Mouse (Mus musculus) embryo, embryonic 11 days (tissue): ENCODE data around the gene 1110002E22Rik.

Experiments
- DNase-seq: peaks from one replicate; pipeline ENCODE4 v3.0.0-alpha.2; 2015

The 1110002E22Rik gene

DNA sequence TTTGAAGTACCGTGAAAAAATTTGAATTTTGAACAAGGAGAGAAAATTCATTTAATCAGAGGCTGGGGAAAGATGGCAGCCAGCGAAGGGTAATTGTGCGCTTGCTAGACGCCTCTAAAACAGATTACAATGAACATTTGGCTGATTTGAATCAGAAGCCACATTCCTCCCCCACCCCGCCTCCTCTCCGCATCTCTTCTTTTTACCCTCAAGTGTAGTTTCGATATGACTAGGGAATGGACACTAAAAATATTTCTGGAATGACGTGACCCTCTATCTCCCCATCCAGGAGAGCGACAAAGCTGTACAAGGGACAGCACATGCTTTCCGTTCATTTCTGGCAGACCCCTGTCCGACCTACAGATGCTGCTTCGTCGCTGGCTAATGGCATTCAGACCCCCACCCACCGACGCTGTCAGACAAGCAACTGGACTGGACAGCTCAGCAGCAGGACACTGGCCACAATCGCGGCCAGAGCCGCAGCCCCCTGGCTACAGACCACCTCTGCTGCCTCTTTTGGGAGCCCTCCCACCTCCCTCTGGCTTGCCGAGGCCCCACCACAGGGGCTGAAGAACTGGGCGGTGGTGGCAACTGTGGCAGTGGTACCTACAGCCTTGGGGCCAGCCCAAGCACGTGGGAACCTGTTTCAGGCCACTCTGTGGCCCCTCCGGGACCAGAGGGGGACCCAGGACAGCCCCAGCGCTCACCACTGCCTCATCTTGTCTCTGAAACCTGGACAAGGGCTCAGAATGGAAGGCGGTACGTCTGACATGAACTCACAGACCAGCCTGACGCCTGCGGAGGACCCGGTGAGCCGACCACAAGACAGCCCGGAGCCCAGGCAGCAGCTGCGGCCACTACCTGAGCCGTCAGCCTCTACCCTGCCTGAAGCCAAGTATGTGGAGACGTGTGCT lies at the start of gene 1110002E22Rik:
Gene 1110002E22Rik, plus strand, starts transcription at position 321 of the 914 bp plus-strand sequence.
- DNase-seq = no peak

DNA sequence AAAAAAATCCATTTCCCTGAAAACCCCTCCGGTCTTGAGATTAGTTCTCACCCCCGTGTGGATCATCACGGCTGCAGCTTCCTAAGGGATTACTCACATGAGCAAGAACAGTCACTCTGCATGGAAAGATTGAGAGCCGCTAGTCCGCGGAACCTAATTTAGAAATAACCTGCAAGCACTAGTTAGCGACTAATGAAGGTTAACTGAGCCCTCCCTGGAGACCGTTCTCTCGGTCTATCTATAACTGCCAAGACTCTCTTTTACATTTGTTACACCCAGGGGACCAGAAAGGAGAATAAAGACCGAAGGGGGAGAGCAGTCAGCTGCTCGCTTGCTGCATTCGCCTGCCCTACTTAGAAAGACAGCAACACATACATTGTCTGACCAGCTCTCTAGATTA lies 48.0 kb upstream of the 1110002E22Rik start:
- no peak for DNase-seq

DNA sequence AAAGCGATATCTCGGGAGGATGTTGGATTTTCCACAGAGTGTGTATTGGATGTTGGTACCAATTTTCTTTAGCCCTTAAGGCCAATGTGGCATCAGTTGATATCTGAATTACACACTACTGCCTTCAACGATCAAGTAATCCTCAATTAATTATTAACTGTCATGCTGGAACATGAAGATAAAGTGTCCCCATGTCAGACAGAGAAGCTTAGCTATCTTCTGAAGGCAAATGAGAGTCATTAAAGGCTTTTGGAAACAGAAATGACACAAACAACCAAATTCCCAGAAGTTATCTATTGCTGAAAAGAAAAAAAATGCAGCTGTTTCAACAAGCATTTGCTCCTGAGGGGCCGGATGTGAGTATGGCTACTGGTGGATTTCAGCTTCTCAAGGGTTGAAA lies 42.8 kb upstream of the 1110002E22Rik start:
- no peak for DNase-seq

DNA sequence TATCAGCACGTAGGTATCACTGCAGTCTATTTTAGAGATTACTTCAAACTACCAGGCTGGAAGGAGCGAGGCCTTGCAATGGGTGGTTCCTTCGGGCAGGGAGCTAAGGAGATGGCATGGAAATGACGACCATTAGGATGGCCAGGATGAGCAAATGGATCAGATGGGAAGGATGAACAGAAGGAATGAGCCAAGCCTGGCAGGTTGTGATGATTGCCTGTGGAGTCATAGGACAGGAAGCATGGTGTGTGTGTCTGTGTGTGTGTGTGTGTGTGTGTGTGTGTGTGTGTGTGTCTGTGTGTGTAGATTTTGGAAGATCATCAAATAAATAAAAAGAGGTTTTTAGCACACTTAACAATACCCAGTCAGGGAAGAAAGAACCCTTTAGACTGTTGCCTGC lies 42.2 kb upstream of the 1110002E22Rik start:
- DNase-seq = no peak

DNA sequence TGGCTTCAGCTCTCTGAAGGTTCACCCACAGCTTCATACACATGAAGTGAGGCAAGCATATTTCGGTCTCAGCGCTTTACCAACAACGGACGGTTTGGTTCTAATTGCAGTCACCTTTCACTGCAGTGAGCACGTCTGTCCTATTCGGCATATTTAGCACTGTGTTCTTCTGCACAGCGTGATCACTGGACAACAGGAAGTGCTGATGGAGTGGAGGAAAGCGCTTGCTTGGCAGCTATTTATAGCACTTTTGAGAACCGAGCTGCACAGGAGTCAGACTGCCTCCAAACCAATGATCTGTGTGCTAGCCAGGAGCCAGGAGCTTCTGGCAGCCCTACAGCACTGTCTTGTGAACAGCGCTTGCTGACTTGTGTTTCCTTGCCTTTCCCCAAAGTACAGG lies 38.6 kb upstream of the 1110002E22Rik start:
- no peak for DNase-seq

DNA sequence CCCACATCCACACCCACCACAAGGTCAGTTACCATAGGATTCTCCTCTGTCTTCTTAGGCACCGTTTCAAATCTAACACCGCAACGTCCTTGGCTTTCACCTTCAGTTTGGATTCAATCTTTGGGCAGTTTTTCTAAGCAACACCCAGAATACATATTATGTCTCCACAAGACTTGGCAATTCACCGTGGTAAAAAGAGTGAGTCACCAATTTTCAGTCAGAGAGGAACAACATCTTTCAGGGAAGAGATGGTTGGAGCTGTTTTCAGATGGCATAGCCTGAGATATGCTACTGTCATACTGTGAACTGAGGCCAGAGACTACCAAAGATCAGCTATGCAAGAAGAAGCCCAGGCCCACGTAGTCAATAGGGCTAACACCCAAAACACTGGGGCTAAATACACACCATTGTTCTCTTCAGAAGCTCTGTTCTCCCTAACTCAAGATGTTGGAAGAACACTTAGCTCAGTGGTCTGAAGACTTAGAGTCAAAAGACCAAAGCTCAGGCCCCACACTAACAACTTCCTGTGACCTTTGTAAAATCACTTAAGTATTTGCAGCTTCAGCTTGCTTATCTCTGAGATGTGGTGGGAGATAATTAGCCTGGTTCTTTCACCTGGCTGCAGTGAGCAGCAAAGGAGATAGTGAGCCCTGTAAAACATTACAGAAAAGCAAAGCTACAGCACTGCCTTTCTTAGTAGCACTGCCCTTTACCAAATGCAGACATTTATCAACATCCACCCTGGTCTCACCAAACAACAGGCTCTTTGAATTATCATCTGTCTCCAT lies 37.1 kb upstream of the 1110002E22Rik start:
- DNase-seq = no peak

DNA sequence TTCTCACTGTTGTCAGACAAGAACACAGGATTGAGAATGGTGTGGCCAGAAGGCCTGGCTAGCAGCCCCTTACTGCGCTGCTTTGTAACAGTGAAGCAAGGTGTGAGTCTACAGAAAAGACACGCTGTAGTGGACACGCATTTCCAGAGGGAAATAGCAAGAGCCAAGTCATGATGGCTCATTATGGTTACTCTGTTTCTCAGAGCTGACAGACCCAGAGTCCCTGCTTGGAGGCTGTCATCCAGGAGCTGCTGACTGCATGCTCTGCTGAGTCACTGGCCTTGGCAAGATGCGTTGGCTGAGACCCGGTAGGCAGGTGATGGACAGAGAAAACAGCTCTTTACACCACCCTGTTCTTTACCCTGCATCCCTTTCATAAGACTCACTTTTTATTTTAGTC lies 35.5 kb upstream of the 1110002E22Rik start:
- no peak for DNase-seq

DNA sequence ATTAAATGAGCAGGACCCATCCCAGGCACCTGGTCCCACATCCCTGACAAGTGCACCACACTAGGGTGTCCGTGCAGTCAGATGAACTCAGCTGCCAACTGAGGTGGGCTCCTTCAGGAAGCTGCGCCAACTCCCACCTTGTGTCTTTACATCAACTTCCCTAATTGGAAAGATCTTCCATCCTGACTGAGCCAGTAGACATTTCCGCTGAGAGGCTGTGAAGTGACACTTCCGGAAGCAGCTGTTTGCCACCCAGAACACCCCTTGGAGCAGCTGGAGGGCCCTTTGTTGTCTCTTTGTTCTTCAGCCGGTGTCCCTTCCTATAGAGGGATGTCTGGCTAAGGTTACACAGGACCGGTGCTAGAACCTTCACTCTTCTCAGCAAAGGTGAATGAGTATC lies 34.3 kb upstream of the 1110002E22Rik start:
- no peak for DNase-seq

DNA sequence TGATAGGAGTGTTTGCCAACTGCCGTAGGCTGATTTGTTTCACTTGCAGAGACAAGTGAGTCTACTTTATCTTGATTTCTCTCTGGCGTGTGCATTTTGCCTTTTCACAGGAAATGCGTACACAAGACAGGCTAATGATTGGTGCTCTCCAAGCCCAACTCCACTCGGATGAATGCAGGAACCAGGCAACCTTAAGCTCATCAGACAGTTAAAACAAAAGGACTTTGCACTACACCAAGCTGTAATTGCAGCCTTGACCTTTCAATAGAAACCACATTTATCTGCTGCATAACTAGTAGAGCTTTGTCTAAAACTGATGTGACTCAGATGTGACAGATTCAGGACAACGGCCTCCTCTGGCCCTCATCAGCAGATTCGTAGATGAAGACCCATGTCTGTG lies 30.9 kb upstream of the 1110002E22Rik start:
- no peak for DNase-seq

DNA sequence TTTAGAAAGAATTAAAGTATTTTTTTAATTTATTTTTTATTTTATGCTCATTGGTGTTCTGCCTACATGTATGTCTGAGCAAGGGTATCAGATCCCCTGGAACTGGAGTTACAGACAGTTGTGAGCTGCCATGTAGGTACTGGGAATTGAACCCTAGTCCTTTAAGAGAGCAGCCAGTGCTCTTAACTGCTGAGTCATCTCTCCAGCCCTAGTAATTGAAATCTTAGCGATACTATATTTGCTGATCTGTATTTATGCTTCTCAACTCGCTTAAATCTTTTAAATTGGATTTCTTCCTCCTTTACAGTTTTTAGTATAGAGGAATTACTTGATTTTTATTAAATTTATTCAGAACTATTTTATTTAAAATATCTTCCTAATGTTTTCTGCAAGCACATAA lies 23.9 kb upstream of the 1110002E22Rik start:
- DNase-seq = no peak

DNA sequence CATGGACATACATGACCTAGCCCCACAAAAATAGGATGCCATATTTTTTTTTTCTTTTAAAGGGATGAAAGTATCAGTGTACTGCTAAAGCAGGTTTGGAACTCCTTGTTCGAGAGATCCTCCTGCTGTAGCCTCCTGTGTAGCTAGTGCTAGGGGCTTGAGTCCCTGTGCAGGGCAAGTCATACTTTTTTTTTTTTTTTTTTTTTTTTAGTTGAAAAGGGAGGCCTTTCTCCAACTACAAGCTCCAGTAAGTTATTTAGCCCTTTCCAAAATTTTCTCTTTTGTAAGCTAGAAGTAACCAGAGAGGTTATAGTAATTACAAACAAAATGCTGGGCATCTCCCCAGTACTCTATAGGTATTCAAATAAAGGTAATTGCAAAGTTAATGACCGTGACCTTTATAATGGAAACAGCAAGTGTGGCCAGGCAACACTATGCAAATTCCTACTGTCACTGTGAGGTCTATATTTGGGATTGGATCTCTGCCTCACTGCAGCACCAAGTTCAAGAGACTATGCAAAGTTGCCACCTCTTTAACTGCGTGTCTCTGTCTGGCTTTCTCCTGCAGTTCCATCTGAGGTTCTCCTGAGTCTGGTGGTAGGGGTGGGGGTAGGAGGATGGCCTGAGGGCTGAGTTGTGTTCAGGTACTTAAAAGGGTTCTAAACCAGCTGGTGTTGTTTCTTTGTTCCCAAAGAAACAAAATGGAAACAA lies 23.1 kb upstream of the 1110002E22Rik start:
- no peak for DNase-seq

DNA sequence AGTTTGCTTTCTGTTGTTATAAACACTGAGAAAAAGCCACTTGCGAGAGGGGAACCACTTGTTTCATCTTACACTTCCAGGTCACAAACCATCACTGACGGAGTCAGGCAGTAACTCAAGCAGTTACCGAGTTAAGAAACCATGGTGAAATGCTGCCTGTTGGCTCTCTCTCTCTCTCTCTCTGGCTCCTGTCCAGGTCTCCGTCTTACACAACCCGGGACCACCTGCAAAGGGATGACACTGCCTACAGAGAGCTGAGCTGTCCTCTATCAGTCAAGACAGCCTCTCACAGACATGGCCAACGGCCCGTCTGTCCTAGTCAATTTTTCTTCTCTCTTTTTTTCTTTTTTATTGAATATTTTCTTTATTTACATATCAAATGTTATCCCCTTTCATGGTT lies 21.5 kb upstream of the 1110002E22Rik start:
- DNase-seq = no peak

DNA sequence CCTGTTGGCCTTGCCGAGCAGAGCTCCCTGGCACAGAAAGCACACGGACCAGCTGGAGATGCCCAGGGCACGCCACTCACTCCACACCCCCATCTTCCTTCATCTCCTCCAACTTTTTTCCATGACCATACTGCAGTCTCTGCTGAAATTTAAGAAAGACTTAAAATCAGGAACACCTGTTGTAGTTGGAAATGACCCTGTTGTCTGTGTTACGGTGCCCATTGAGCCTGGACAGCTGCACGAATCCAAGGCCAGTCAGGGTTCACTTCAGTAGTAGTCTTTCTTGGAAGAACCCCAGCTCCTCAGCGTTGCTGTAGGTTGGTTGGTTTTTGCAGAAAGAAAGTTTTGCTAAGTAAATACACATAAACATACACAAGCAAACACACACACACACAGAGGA lies 15.3 kb upstream of the 1110002E22Rik start:
- DNase-seq = no peak

DNA sequence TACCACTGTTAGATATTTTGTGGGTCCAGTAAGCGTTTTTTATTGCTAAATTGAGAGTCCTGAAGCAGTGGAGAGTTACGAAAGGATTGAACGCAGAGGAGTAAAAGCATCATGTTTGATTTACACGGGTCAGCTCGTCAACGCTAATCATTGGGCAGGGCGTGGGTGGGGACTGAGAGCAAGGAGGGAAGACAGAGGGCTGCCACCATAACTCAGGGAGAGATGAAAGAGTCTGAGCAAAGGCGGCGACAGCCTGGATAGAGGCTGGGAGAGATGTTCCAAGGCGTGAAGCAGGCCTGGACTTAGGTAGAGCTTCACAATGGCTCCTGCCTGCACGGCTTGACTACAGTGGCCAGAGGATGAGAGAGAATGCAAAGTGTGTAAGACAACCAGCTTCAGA lies 14.1 kb upstream of the 1110002E22Rik start:
- DNase-seq = no peak

DNA sequence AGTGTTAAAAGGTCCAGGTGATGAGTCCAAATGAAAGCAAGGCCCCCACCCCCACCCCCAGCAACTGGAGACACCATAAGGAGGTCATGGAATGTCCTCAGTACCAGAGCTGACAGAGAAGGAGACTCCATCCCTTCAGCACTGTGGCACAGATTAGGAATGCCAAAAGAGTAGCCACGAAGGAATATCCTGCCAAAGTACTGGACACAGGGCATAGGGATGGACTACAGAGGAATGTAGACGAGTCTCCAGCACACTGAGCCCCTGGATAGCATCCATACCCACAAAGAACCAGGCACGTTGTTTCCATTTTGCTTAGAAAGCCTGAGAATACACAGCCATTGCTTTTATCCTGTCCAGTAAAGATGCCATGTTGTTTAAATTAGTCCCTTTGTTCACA lies 13.4 kb upstream of the 1110002E22Rik start:
- no peak for DNase-seq

DNA sequence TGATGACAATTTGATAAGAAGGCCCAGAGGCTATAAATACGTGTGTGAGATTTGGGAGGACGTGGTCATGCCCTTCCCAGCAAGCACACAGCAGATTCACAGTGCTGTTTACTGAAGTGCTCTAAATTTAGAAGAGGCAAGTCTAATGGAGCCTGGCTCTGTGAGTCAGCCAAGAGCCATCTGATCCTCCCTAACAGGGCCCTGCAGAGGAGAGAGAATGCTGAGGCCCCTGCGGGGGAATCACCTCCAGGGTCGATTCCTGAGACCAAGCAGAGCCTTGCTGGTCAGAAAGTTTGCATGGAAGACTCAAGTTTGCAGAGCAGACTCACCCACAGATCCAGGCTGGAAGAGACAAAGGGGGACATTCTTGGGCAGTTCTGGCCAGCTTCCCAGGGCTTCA lies 10.9 kb upstream of the 1110002E22Rik start:
- DNase-seq = no peak

DNA sequence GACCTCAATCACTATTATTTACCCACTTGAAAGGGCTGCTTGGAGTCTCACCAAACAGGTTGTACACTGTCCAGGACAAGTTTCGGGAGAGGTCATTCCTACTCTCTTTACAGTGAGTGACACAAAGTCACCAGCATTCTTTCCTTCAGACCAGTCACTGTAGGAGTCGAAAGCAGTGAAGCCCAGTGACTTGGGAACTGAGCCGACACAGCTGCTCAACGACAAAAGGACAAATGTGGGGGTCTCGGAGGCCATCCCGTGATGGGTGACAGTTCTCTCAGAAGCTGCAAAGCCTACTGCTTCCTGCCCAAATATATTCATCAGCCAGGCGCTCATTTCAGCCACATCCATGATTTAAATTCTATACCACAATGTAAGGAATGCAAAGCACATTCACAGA lies 7.9 kb upstream of the 1110002E22Rik start:
- no peak for DNase-seq

DNA sequence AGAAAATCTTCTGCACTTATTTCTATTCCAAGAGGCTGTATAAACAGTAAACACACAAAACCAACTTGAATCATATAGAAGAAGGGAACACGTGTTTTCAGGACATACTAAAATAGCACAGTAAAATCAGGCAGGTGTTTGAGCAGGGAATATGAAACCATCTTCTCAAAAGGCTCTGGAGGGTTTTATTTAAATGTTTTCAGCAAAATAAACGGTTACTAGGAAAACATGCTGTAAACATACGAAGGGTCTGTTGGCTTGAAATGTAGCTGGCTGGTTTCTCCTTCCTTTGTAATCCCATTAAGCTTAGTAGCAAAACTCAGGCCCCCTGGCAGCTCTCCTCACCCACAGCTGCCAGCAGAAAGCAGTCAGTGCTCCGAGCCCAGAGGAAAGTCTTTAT lies 6.6 kb upstream of the 1110002E22Rik start:
- no peak for DNase-seq

DNA sequence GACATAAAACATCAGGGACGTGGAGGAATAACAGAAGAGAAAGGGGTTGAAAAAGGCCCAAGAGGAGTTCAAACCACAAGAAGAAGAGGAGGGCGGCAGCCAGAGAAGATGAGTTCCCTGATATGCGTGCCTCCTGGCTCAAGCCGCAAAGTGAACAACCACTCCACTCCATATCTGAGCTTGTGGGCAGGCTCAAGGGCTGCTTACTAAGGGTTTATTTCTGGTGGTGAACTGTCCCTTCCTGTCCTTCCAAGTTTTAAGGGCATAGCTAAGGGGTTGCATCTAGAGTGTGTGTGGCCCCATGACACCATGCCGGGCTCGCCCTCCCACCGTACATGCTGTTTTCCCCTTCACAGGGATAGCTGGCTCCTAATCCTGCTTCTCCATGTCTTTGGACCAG lies 4.4 kb upstream of the 1110002E22Rik start:
- no peak for DNase-seq

DNA sequence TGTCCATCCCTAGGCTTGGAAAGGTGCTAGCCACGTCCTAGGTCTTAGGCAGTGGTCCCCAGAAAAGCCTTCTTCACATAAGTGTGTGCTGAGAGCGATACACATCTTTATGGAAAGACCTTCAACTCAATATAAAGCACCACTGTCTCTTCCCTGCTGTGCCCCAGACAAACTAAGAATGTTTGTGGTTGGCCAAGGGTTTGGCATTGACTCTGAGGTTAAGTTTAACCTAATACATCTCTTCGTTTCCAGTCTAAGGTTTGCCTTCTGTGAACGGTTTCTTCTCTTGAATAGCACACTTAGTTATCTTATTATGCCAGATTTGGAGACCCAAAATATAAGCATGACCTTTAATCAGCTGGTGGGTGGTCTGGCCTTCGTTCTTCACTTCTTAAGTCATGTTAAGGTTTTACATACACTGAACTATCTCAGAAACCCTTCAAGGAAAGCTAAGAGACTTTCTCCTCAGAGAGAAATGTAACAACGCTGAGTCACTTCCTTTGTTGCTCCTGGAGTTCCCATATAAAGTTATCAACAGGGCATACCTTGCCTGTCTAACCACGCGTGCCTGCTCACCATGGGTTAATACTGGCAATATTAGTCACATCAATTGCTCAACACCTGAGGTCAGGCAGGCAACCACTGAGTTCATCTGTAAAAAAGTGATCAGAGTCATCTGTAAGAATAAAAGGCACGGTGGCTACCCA lies 3.5 kb upstream of the 1110002E22Rik start:
- no peak for DNase-seq

DNA sequence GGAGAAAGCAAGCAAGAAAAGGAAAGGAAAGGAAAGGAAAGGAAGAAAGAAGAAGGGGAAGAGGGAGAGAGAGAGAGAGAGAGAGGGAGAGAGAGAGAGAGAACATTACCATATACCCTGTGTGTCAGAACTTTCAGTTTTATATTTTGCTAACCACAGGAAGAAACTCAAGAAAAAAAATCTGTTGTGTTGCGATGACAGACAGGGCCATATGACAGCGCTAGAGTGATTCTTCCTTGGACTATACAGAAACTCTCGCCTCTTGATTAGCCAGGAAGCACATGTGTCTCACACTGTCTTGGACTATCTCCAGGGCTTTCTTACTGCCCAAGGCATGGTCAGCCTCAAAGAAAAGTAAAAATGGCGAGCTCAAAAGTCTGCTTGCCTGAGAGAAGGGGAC lies 2.2 kb upstream of the 1110002E22Rik start:
- DNase-seq = no peak

DNA sequence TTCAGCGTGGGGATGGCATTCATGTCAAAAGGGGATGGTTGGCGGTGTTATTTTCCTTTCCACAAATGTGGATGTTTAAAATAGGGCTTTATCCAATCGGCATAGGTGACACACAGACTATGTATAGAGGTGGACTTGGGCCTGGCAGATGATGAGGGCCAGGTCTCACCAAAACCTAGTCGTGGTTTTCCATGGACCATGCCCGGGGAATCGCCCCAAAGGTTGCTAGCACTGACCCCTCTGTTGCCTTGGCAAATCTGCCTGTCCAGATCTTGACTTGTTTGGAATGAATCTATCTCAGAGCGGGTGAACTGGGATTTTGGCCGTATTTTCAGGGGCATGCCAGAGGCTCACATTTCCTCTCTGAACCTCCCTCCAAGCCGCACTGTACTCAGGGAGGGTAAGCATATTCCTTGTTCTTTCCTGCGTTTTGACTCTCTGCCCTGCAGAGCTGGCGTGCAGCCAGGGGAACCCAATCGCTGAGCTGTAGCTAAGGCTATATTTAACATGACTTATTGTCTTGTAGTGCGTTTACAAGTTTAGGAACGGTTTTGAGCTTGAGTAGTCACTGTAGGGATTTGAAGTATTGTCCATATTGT lies 1.0 kb upstream of the 1110002E22Rik start:
- DNase-seq = no peak
